Mouse (Mus musculus) bone marrow macrophage, adult 2 months (primary cell): Measurements from ENCODE around the gene Dennd6b.

Experiments used
- CTCF ChIP-seq: IDR thresholded peaks from 2 replicates; pipeline ENCODE4 v1.5.1; 2012; ENCODE audit warnings: low read depth, mild to moderate bottlenecking, low read length, moderate library complexity
- POLR2A ChIP-seq: IDR thresholded peaks from 2 replicates; pipeline ENCODE4 v1.6.1; 2012; ENCODE audit warnings: mild to moderate bottlenecking, low read depth, low read length, borderline replicate concordance

- TF ChIP-seq CTCF (no peak), POLR2A (no peak)
Observed at GRCm38 (mm10) chr15:89172276-89172935, 23.9 kb downstream of the Dennd6b start.
